Mouse (Mus musculus) MEL (cell line): ENCODE data around the gene Atxn2.

ENCODE experiments used
- CTCF ChIP-seq, 3 experiments: IDR thresholded peaks in 2 of 3; conservative IDR thresholded peaks in 1 of 3; 2 replicates each; pipeline ENCODE4 v1.5.1; 2011 to 2012; ENCODE audit warnings: low read length in 3 of 3, low read depth in 2 of 3, mild to moderate bottlenecking in 2 of 3, improper control_type of control experiment in 1 of 3, inconsistent platforms in 1 of 3, mixed read lengths in 1 of 3, moderate library complexity in 1 of 3; ENCODE audit not compliant: control insufficient read depth in 1 of 3, insufficient read depth in 1 of 3, poor library complexity in 1 of 3, severe bottlenecking in 1 of 3
- GABPA ChIP-seq: IDR thresholded peaks from 2 replicates; pipeline ENCODE4 v1.6.1; 2012; ENCODE audit warnings: low read depth, mild to moderate bottlenecking, inconsistent platforms, low read length, improper control_type of control experiment, moderate library complexity
- MXI1 ChIP-seq: IDR thresholded peaks from 2 replicates; pipeline ENCODE4 v1.6.1; 2011; ENCODE audit warnings: mild to moderate bottlenecking, low read depth, low read length, improper control_type of control experiment
- POLR2A ChIP-seq, 2 experiments: IDR thresholded peaks; 2 replicates each; pipeline ENCODE4 v1.6.1; 2011 to 2012; ENCODE audit warnings: low read length in 2 of 2, mild to moderate bottlenecking in 2 of 2, control low read depth in 1 of 2, improper control_type of control experiment in 1 of 2, low read depth in 1 of 2, moderate library complexity in 1 of 2; ENCODE audit not compliant: control insufficient read depth in 1 of 2, insufficient read depth in 1 of 2, poor library complexity in 1 of 2
- POLR2AphosphoS5 ChIP-seq: IDR thresholded peaks from 2 replicates; pipeline ENCODE4 v1.6.1; 2012; ENCODE audit warnings: low read depth, borderline replicate concordance, mild to moderate bottlenecking, inconsistent platforms, low read length, moderate library complexity, mixed read lengths
- RAD21 ChIP-seq: IDR thresholded peaks from 2 replicates; pipeline ENCODE4 v1.6.1; 2011; ENCODE audit warnings: mild to moderate bottlenecking, low read depth, low read length, improper control_type of control experiment
- USF1 ChIP-seq: IDR thresholded peaks from 2 replicates; pipeline ENCODE4 v1.6.1; 2014; ENCODE audit warnings: low read depth, mild to moderate bottlenecking, inconsistent platforms, low read length, improper control_type of control experiment, moderate library complexity

DNA sequence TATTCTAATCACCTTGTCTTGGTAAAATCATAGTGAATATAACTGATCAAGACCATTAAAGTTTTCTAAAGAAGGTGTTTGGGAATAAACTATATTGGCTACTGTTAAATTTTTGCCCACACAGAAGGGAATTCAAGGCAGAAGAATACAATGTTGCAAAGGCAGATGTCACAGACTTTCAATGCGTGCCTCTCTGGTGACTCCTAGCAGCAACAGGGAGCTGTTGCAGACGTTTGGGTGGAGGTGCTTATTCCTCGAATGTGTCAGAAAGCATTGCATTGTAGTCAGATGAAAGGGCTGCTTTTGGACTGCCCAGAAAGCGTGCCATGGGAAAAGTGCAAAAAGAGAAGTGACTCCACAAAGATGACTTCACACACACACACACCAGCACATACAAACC lies 71.3 kb downstream of the Atxn2 start:
- TF ChIP-seq CTCF (IDR thresholded peaks at IDR 0.05 in 2 of 3, conservative IDR thresholded peaks at IDR 0.05 in 1 of 3; ENCODE audit: control insufficient read depth in 1 of 3, insufficient read depth in 1 of 3, low read depth in 2 of 3, low read length in 3 of 3, poor library complexity in 1 of 3, severe bottlenecking in 1 of 3), result no peak
- no peak for TF ChIP-seq RAD21
- no peak for TF ChIP-seq USF1
- TF ChIP-seq POLR2AphosphoS5, result no peak
- TF ChIP-seq POLR2A (IDR thresholded peaks at IDR 0.05; ENCODE audit: control insufficient read depth in 1 of 2, insufficient read depth in 1 of 2, low read depth in 1 of 2, low read length in 2 of 2, poor library complexity in 1 of 2), result no peak
- no peak for TF ChIP-seq MXI1
- no peak for TF ChIP-seq GABPA
